Mouse (Mus musculus) urinary bladder, adult 18-20 months (tissue): Measurements from ENCODE around the gene Vgll4.

ENCODE experiments used
- DNase-seq, 2 experiments: peaks; one replicate each; pipeline ENCODE4 v3.0.0; 2022; ENCODE audit warnings: low spot score in 2 of 2, mixed read lengths in 2 of 2

Gene Vgll4

DNA sequence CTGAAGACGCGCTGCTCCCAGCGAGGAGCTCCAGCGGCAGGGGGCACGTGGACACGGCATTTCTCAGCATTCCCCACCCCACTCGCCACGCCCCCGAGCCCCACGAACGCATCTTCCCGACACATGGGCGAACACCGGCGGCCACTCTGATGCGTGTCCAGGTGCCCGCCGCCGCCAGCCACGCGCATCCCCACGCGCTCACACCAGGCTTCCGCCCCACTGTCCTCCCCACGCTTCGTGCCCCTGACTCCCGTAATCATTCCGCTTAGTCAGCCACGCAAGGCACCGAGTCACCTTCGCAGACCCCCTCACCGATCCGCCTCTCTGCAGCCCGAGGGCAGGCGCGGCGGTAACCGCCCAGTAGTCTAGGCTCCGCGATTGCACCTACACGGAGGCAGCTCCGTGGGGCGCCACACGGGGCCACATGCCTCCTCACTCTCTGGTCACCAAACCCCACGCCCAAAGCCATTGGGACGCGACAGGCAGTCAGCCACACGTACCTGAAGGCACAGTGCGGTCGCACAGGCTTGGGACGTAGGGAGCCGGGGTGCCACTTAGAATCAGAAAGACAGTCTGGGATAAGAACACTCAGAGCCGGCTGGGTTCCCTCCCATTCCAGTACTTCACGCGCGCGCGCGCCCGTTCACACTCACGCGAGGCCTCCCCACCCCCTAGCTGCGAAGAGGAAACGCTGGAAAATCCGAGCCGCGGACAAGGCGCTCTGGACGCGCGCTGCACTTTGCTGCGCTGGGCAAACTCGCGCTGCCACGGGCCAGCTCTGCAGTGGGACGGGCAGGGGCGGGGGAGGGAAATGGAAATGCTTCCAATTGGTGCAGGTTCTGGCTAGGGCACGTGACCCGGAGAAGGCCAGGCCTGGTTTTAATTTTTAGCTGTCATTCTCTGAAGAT lies at the start of gene Vgll4:
Gene Vgll4, minus strand, starts transcription at position 782 of the 908 bp plus-strand sequence.
- DNase-seq = peak; percentile 77 to 79

DNA sequence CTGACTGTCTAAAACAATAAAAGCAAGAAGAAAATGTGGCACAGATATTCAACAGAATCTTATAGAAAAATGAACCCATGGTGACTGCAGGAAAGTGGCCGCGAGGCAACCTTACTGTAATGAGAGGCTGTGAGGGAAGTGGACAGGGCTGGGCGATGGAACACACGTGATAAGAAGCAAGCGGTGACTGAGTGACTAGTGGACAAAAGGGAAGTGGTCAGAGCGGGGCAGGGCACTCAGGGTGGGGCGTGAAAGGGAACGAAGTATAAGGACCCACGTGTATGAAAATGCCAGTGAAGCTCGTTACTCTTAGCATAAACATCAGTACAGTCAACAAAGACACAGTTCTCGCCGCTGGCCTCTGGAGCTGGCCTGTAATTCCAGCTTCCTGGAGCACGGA lies 45.7 kb upstream of the Vgll4 start:
- DNase-seq = no peak

DNA sequence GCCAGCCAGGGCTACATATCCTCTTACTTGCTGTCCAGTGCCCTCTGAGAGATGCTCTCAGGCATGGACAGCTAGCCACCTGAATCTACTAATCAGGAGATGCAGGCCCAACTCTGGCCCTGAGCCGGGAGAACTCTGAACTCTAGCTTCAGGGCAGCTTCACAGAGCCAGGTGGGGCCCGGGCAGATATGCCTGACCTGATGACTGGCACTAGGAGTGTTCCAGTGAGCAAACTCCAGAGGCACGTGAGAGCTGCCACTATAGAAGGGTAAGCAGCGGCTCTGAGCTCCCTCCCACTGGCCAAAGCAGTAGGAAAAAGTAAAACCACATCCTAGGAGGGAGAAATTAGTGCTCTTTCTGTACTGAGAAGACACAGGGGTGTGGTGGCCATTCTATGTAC lies 43.8 kb upstream of the Vgll4 start:
- no peak for DNase-seq

DNA sequence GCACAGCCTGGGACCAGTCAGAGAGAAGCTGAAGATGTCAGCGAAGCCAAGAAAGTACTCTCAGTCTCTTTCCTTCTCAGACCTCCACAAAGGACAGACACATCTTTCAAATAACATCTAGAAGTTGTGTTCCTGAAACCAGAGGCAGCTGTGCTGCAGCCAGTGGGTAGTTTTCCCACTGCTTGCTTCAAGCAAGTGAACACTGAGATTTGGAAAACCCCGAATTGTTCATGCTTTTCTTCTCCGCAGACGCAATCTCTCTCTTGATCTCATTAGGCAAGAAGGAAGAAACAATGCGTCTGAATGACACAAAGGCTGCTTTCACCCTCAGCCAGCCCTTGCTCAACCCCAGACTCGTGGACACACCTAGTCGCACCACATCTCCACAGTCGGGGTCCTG lies 42.0 kb upstream of the Vgll4 start:
- DNase-seq = no peak

DNA sequence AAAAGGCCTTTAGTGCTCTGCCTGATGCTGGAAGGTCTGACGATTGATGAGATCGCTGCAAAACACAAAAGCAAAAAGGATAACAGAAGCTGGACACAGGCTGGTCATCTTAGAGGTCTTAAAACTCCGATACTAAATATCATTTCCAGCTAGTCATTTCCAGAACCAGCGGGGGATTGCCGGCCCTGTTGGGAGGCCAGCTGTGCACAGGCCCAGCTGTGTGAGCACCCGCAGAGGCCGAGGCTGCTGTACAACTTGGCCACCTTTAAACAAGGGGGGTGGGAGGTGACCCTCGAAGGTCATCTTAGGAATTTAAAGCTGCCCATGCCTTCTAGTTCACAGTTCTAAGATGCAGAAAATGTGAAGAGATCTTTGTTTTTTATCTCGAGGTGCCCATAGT lies 41.0 kb upstream of the Vgll4 start:
- DNase-seq = no peak

- no peak for DNase-seq
These were observed 40.5 kb upstream of the Vgll4 start for GRCm38 (mm10) chr6:115010304-115010703.

DNA sequence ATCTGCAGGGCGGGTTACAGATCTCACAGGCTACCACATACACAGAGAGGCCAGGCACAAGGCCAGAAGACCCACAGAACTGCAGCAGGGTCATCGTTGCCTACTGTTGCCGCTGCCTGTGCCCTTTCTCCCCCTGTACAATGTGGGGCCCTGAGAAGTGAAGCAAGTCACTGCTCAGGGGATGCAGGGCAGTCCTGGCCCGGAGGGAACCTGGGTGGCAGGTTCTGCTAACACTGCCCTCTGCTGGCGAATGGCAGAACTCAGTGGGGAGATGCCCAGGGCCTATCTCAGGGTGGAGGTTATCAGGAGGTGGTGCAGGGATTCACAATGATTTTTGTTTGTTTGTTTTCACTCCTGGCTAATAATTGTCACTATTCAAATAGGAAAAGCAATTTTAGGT lies 37.9 kb upstream of the Vgll4 start:
- DNase-seq = peak; percentile 62 to 84

DNA sequence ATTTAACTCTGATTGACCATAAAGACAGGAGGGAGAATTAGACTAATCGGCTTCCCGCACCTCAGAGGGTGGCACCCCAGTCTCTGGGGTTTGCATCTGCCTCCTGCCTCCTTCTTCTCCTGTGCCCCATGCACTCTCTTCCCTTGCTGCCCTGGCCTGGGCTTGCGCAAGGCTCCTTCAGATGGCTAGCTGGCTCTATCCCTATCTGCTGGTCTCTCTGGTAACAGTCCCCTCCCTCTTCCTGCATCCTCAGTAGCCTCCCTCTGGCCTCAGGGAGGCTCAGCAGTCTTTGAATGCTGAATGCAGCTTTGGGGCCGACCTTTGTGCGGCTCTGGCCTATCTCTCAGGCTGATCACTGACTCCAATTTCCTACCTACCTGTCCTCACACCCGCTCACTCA lies 37.2 kb upstream of the Vgll4 start:
- no peak for DNase-seq

DNA sequence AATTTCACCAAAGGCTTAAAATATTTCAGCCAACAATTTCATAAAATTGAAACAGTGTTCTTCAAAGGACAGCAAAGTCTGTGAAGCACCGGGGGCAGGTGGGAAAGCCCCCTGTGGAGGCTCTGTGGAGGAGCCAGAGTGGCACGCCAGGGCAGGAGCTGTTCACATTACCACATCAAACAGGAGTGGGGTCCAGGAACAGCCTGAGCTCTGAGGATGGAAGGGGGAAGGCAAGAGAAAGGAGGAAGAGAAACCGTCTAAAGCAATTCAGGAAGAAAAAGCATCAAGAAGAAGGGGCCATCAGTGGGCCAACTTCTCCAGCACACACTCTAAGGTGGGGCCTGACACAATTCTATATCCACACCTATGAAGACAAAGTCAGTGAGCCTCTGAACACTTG lies 36.3 kb upstream of the Vgll4 start:
- DNase-seq = no peak

DNA sequence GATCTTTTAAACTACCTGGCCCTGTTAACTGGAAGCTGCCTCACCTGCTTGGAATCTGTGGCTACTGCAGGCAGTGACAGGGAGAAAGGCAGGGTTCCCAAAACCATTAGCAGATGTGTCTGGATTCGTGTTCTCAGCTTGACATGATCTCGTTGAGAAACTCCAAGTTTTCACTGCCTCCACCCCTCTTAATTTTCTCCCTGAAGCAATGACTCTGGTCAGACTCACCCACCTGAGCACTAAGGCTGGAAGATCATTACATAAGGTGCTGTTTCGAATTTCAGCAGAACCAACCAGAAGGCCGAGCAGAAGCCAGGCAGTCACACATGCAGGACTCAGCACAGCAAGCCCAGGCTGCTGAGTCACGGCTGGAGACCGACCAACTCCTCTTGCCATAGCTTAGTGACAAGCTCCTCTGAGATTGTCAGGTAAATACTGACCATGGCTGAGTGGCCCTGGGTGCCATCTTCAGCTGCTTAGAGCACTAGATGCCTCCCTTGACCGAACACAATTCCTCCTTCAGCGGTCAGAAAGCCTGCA lies 35.6 kb upstream of the Vgll4 start:
- DNase-seq = peak in 1 of 2 experiments; percentile 26

- no peak for DNase-seq
These were observed 34.8 kb upstream of the Vgll4 start for GRCm38 (mm10) chr6:115004636-115005035.

GRCm38 (mm10) chr6:114998374-114999031 lies 28.7 kb upstream of the Vgll4 start:
- DNase-seq = no peak

GRCm38 (mm10) chr6:114997471-114997870 lies 27.7 kb upstream of the Vgll4 start:
- no peak for DNase-seq

- no peak for DNase-seq
These were observed 27.1 kb upstream of the Vgll4 start for GRCm38 (mm10) chr6:114996910-114997309.

DNA sequence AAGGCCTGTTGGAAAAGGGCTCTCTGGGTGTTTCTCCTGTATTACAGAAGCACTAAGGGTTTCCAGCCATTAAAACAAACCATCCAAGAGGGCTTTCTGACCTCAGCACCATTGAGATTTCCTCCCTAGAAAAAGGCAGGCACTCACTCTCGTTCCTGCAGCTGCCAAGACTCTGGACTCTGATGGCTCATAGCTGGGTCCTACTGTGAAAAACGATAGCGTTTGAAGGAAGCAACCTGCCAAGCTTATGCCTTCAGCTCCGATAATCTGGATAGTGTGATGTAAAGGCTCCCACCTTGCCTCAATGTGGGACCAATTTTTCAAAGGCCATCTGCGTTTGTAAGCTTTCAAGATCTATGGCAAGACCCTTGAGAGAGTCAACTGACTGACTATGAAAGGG lies 24.3 kb upstream of the Vgll4 start:
- DNase-seq = no peak

GRCm38 (mm10) chr6:114993659-114994058 lies 23.9 kb upstream of the Vgll4 start:
- no peak for DNase-seq

DNA sequence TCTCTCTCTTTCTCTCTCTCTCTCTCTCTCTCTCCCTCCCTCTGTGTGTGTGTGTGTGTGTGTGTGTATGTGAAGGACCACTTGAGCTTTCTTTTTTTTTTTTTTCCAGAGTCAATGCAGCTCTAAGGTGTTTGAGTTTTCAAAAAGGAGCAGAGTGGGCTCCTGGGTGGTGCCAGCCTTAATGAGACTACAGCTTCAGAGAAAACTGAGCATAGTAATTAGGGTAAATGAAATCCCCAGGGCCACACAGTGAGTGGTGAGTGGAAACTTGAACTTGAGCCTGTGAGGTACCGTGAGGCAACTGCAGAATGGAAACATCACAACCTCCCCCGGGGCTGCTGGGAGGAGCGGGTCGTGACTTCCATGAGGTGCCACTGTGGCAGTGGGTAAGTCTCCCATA lies 22.1 kb upstream of the Vgll4 start:
- DNase-seq = no peak

DNA sequence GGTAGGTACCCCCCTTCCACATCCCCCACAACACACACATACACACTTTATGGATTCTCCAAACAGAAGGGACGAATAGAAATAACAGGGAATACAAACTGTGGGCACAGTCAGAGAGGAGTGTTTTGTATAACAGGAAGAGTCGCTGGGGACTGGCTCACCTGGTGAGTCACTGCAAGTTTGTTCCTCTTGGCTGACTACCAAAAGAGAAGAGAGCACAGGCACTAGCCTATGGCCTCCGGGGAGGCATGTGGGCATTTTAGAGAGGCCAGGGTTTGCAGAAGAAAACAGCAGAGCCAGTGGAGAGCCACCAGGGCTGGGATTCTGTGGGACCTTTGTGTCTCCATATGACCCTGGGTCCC lies 18.8 kb upstream of the Vgll4 start:
- DNase-seq = peak; percentile 39 to 46

- peak; percentile 44 to 48 for DNase-seq
These were observed 18.3 kb upstream of the Vgll4 start for GRCm38 (mm10) chr6:114987966-114988618.

DNA sequence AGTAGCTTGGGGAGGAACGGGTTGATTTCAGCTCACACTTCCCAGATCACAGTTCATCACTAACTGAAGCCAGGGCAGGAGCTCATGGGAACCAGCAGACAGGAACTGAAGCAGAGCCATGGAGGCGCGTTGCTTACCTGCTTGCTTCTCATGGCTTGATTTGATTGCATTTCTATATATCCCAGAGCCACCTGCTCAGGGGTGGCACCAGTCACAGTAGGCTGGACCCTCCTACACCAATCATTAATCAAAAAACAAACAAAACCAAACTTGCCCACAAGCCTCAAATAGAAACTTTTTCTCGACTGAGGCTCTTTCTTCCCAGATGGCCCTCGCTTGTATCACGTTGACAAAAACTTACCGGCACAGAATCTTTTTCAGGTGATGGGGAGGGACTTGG lies 12.9 kb upstream of the Vgll4 start:
- no peak for DNase-seq

GRCm38 (mm10) chr6:114979715-114980114 lies 9.9 kb upstream of the Vgll4 start:
- no peak for DNase-seq

GRCm38 (mm10) chr6:114976915-114977419 lies 7.2 kb upstream of the Vgll4 start:
- DNase-seq = peak in 1 of 2 experiments; percentile 51
